Mouse (Mus musculus) urinary bladder, postnatal 25 days (tissue): ENCODE measurements around the gene Olfr297.

Source experiments
- DNase-seq: peaks from one replicate; pipeline ENCODE4 v3.0.0; 2022; ENCODE audit warnings: low spot score

Gene Olfr297

GRCm38 (mm10) chr7:86519668-86520067 lies at the start of gene Olfr297:
Gene Olfr297 (plus strand): TSS chr7:86519968.
- DNase-seq, result no peak

GRCm38 (mm10) chr7:86492384-86492783 lies 27.4 kb upstream of the Olfr297 start, which contains the start of gene Olfr298:
Gene Olfr298 (minus strand): TSS chr7:86492484.
- DNase-seq, result no peak
